Mouse (Mus musculus) lung, postnatal 0 days (tissue): ENCODE data around the gene Srsf7. TPM values are rescaled to one million over a fixed set of nuclear protein-coding genes. Genes with fewer than 3 reads are reported as not detected.
"Not testable (repeated sequence)": the region's sequence is repeated elsewhere in the genome, so short reads cannot be mapped to it uniquely, and the experiment has no call there.

Experiments
- ATAC-seq: fragments of 200-750 bp; cut with Nextera tagmentation; 2 replicates; pipeline ENCODE4 v1.8.0; 2017; ENCODE audit warnings: moderate library complexity
- DNase-seq: peaks from one replicate; pipeline ENCODE4 v3.0.0-alpha.2; 2016; ENCODE audit warnings: low spot score
- H3K27ac ChIP-seq: fragments of 300-500 bp; sonication (generic); 2 replicates; pipeline ENCODE4 v1.5.1; 2014; ENCODE audit warnings: antibody characterized with exemption, mild to moderate bottlenecking, low read length, mixed read lengths
- H3K27me3 ChIP-seq: fragments of 300-500 bp; sonication (generic); replicated peaks from 2 replicates; pipeline ENCODE4 v1.6.1; 2014; ENCODE audit warnings: low read length, mixed read lengths; ENCODE audit not compliant: insufficient read depth
- H3K36me3 ChIP-seq: fragments of 300-500 bp; sonication (generic); 2 replicates; pipeline ENCODE4 v1.6.1; 2014; ENCODE audit warnings: low read length, mixed read lengths; ENCODE audit not compliant: insufficient read depth
- H3K4me1 ChIP-seq: fragments of 300-500 bp; sonication (generic); 2 replicates; pipeline ENCODE4 v1.6.1; 2014; ENCODE audit warnings: antibody characterized with exemption, low read depth, low read length, mixed read lengths; ENCODE audit not compliant: insufficient read depth
- H3K4me2 ChIP-seq: fragments of 300-500 bp; sonication (generic); replicated peaks from 2 replicates; pipeline ENCODE4 v1.6.1; 2014; ENCODE audit warnings: low read depth, mild to moderate bottlenecking, low read length, moderate library complexity, mixed read lengths
- H3K4me3 ChIP-seq: fragments of 300-500 bp; sonication (generic); 2 replicates; pipeline ENCODE4 v1.5.1; 2014; ENCODE audit warnings: low read depth, low read length
- H3K9ac ChIP-seq: fragments of 300-500 bp; sonication (generic); replicated peaks from 2 replicates; pipeline ENCODE4 v1.6.1; 2014; ENCODE audit warnings: low read depth, mild to moderate bottlenecking
- H3K9me3 ChIP-seq: fragments of 300-500 bp; sonication (generic); 2 replicates; pipeline ENCODE4 v1.6.1; 2016; ENCODE audit warnings: low read length, mixed read lengths
- CTCF ChIP-seq: IDR thresholded peaks from 2 replicates; pipeline ENCODE4 v1.5.1; 2016; ENCODE audit warnings: antibody characterized with exemption, mild to moderate bottlenecking
- EP300 ChIP-seq: IDR thresholded peaks from 2 replicates; pipeline ENCODE4 v1.6.1; 2016; ENCODE audit warnings: antibody characterized with exemption, mild to moderate bottlenecking, control low read depth
- WGBS: fragments of 180-500 bp; shearing (Covaris S2); extraction: QIAGEN DNeasy Blood & Tissue Kit; methylation state at CpG from one replicate; pipeline ENCODE4 v1.1.7; 2014; 5-methylcytosine and 5-hydroxymethylcytosine counted together
- polyA plus RNA-seq: library from polyadenylated mRNA; unstranded; fragments of >200 nt; fragmentation: Nextera tagmentation; extraction: Ambion mirVana; gene quantifications from 2 replicates; pipeline ENCODE4 v1.2.1, GENCODE M21; 2015

Srsf7 gene
- polyA plus RNA-seq, 1 experiment from 2014 or later: 162 TPM

DNA sequence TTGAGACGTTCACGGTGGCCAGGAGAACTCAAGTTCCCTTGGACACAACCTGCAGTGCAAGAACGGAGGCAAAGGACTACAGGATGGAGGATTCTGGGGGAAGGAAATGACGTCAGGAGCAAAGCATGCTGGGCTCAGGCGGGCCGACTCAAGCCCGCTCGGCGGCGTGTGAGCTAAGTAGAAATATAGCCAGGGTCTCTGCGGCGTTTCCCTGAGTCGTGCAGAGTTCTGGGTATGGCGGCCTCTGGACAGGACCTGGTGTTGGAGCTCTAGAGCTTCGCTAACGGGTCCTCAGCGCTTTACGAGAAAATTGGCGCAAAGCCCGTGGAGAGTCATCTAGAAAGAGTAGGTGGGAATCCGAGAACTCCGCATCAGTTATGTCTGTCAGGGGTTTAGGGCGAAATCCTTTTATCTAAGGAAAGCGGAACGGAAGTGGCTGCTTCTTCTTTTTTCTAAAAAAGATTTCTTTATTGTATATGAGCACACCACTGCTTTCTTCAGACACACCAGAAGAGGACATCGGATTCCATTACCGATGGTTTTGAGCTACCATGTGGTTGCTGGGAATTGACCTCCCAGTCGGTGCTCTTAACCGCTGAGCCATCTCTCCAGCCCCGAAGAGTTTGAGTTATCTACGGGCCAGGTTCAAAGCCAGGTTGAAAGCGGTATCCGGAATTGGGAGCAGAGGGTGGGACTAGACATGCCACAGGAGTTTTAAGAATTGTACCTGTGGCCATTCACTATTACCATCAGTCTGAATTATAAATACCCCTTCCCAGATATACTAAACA, 17.4 kb upstream of the Srsf7 start, which contains the start of gene Gemin6:
Gemin6 (plus strand) TSS at position 116 of the 791 bp plus-strand sequence.
- H3K4me1 ChIP-seq: no peaks in the 10 kb centered on the region
- DNase-seq: peak; percentile 97
- WGBS: under 1% methylated on average over 33 of the region's 33 CpGs

GRCm38 (mm10) chr17:80223829-80224228, 16.7 kb upstream of the Srsf7 start:
- 6% methylated on average over 9 of the region's 9 CpGs for WGBS
- H3K4me1 ChIP-seq: no peaks in the 10 kb centered on the region
- no peak for DNase-seq
- H3K4me3 ChIP-seq: peak overlapping the region; percentile 56
- no peaks in the 10 kb centered on the region for H3K27me3 ChIP-seq
- TF ChIP-seq EP300: no peak
- no peak for TF ChIP-seq CTCF
- no peak overlapping the region; the same call in 1 of the 2 replicates for H3K9ac ChIP-seq
- H3K9me3 ChIP-seq: no peaks in the 10 kb centered on the region
- H3K27ac ChIP-seq: peak overlapping the region; percentile 62; the same call in 1 of the 2 replicates
- peak overlapping the region; percentile 66 for H3K4me2 ChIP-seq
- no peaks in the 10 kb centered on the region for H3K36me3 ChIP-seq
- peak; percentile 41 for ATAC-seq

More for the DNA sequence above, 17.4 kb upstream of the Srsf7 start, which contains the start of gene Gemin6:
- H3K4me2 ChIP-seq: peak within 1 kb of the TSS; percentile 66
- peak; percentile 98 for ATAC-seq
- TF ChIP-seq CTCF: no peak
- TF ChIP-seq EP300: no peak
- peak within 1 kb of the TSS; percentile 65 for H3K9ac ChIP-seq
- H3K27ac ChIP-seq: peak within 1 kb of the TSS; percentile 77
- H3K9me3 ChIP-seq: no peaks in the 10 kb centered on the region
- H3K4me3 ChIP-seq: peak within 1 kb of the TSS; percentile 56
- no peaks in the 10 kb centered on the region for H3K27me3 ChIP-seq
- no peaks in the 10 kb centered on the region for H3K36me3 ChIP-seq

GRCm38 (mm10) chr17:80221890-80222628, 15.0 kb upstream of the Srsf7 start:
- Histone ChIP-seq H3K4me2 (no peak overlapping the region), H3K9ac (no peak overlapping the region), H3K36me3 (no peaks in the 10 kb centered on the region), H3K27ac (no peak overlapping the region), H3K4me3 (no peak overlapping the region), H3K4me1 (no peaks in the 10 kb centered on the region), H3K9me3 (no peaks in the 10 kb centered on the region), H3K27me3 (no peaks in the 10 kb centered on the region)
- TF ChIP-seq EP300 (no peak), CTCF (peak; percentile 58)
- ATAC-seq (no peak), DNase-seq (no peak)
- 64% methylated on average over 3 of the region's 3 CpGs for WGBS

DNA sequence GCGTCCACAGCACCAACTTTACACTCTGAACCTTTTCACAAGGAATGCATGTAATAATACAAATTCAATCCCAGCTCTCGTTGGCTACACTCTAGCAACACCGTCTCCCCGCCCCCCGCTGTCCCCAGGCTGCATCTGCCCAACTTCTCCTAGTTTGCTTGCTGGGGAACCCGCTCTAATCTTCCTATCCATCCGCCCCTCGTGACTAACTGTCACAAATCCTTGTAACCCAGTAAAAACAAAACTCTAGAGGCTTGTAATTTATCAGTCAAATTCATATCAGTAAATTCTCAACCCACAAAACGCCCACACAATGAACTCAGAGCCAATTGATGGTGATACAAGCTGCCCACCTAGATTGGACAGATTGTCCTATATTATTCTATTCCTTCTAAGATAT, 14.1 kb upstream of the Srsf7 start:
- 61% methylated on average over 9 of the region's 9 CpGs for WGBS
- Histone ChIP-seq H3K4me2 (no peak overlapping the region), H3K27ac (no peak overlapping the region), H3K27me3 (no peaks in the 10 kb centered on the region), H3K9ac (no peak overlapping the region), H3K36me3 (no peaks in the 10 kb centered on the region), H3K9me3 (no peaks in the 10 kb centered on the region), H3K4me3 (no peak overlapping the region), H3K4me1 (no peaks in the 10 kb centered on the region)
- no peak for ATAC-seq
- TF ChIP-seq EP300 (no peak), CTCF (no peak)
- DNase-seq: no peak

GRCm38 (mm10) chr17:80220131-80220530, 13.0 kb upstream of the Srsf7 start:
- Histone ChIP-seq H3K27me3 (no peaks in the 10 kb centered on the region), H3K4me2 (no peak overlapping the region), H3K36me3 (no peaks in the 10 kb centered on the region), H3K27ac (no peak overlapping the region), H3K9ac (no peak overlapping the region), H3K4me3 (no peak overlapping the region), H3K9me3 (no peaks in the 10 kb centered on the region), H3K4me1 (no peaks in the 10 kb centered on the region)
- DNase-seq (no peak), ATAC-seq (no peak)
- WGBS: 54% methylated on average over 2 of the region's 2 CpGs
- TF ChIP-seq EP300: no peak
- no peak for TF ChIP-seq CTCF

DNA sequence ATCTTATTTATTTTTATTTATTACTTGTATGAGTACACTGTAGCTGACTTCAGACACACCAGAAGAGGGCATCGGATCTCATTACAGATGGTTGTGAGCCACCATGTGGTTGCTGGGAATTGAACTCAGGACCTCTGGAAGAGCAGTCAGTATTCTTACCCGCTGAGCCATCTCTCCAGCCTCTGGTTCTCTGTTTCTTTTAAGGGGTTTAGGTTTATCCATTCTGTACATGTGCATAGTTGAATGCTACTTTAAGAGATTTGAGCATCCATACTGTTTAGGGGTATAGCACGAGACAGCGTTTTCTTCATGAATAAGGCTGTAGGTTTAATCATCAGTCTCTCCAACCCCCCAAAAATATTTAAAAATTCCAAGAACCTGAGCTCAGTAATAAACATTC, 6.9 kb upstream of the Srsf7 start:
- H3K4me1 ChIP-seq, ATAC-seq, H3K4me2 ChIP-seq, H3K9ac ChIP-seq, H3K4me3 ChIP-seq, DNase-seq, H3K9me3 ChIP-seq, H3K27me3 ChIP-seq, H3K36me3 ChIP-seq, H3K27ac ChIP-seq: not testable (repeated sequence)
- 85% methylated on average over 4 of the region's 4 CpGs for WGBS
